Mouse (Mus musculus): ENCODE measurements at regions not wholly inside any gene's neighbourhood (a gene's known extent, or its start where the extent isn't known, plus 50 kb on each side); places are given as distances from the start of the nearest gene placed in this dataset.

GRCm38 (mm10) chr10:66861421-66861820 lies 234.5 kb upstream of the Jmjd1c start:
- TF ChIP-seq GATA1 (IDR thresholded peaks at IDR 0.05; ENCODE audit: borderline replicate concordance, low read length) (no peak), FLI1 (IDR thresholded peaks at IDR 0.05; ENCODE audit: low read length) (no peak)
